Mouse (Mus musculus) MEL (cell line): Measurements from ENCODE around the gene Rabggtb.

Source experiments
- CTCF ChIP-seq, 3 experiments: IDR thresholded peaks in 2 of 3; conservative IDR thresholded peaks in 1 of 3; 2 replicates each; pipeline ENCODE4 v1.5.1; 2011 to 2012; ENCODE audit warnings: low read length in 3 of 3, low read depth in 2 of 3, mild to moderate bottlenecking in 2 of 3, improper control_type of control experiment in 1 of 3, inconsistent platforms in 1 of 3, mixed read lengths in 1 of 3, moderate library complexity in 1 of 3; ENCODE audit not compliant: control insufficient read depth in 1 of 3, insufficient read depth in 1 of 3, poor library complexity in 1 of 3, severe bottlenecking in 1 of 3
- GATA1 ChIP-seq: IDR thresholded peaks from 2 replicates; pipeline ENCODE4 v1.6.1; 2011; ENCODE audit warnings: low read depth, low read length, improper control_type of control experiment
- POLR2A ChIP-seq, 2 experiments: IDR thresholded peaks; 2 replicates each; pipeline ENCODE4 v1.6.1; 2011 to 2012; ENCODE audit warnings: low read length in 2 of 2, mild to moderate bottlenecking in 2 of 2, control low read depth in 1 of 2, improper control_type of control experiment in 1 of 2, low read depth in 1 of 2, moderate library complexity in 1 of 2; ENCODE audit not compliant: control insufficient read depth in 1 of 2, insufficient read depth in 1 of 2, poor library complexity in 1 of 2

DNA sequence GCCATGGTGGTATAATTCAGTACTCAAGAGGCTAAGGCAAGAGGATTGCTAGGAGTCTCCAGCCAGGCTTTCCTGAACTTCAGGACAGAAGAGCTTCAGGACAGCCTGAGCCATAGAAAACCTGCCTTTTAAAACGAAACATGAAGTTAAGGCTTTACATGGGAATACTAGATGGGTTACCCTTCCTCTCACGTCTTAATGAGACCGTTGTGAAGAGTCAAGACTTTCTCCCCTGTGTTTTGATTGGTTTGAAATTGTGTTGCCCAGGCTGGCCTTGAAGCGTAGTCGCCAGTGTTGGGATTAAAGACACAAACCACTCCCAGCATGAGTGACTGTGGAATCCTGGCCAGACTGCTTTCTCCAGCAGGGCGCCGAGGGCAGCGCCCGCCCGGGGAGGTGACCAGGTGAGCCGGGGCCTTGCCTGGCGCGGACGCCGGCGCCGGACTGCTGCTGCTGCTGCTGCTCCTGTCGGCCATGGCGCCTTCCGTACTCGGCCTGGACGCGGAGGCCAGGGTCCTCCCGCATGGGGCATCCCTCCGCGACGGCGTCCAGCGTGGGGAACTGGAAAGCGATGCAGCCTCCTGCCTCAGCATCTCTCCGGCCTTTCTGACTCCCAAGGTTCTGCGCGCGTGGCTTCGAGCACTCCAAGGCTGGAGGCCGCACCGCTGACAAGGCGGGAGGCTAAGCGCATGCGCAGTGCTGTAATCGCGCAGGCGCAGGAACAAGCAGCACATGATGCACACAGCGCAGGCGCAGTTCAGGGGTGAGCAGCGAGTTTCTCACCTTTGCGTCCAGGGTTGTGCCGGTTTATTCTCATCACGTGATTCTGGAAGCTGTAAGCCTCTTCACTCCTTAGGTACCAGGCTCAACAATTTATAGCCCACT, 7.3 kb downstream of the Rabggtb start:
- TF ChIP-seq CTCF (IDR thresholded peaks at IDR 0.05 in 2 of 3, conservative IDR thresholded peaks at IDR 0.05 in 1 of 3; ENCODE audit: control insufficient read depth in 1 of 3, insufficient read depth in 1 of 3, low read depth in 2 of 3, low read length in 3 of 3, poor library complexity in 1 of 3, severe bottlenecking in 1 of 3) (no peak), GATA1 (no peak), POLR2A (IDR thresholded peaks at IDR 0.05; ENCODE audit: control insufficient read depth in 1 of 2, insufficient read depth in 1 of 2, low read depth in 1 of 2, low read length in 2 of 2, poor library complexity in 1 of 2) (peak in 1 of 2 experiments; percentile 62; a peak in 1 of 4 replicates)
